16 mouse cellular contexts compared by ENCODE assay signal in the genomic region with DNA sequence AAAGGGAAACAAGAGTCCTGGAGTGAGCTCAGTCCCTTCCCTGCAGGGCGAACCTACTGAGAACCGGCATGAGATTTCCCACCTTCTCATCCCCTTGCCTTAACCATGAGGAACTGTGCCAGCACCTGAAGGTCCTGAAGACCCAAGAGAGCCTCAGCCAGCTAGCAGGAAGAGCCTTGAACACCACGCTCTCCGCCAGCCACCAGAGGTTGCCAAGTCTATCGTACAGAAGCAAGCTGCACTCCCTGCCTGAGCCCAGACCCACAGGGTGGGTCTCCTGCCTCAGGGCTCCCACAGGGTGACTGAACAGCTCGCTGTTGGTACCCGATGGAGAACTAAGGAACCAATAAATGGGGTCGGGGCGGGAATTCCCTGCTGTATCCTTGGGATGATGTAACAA.
DNase-seq lines count a peak whose midpoint lies in the region; ATAC-seq and TF ChIP-seq lines count a peak whose summit lies in the region.
"Had no signal": no experiment of that assay in that cellular context is flagged by ENCODE, and none has a peak within 500 bp of the region (broad histone marks: within the 10 kb centered on the region; RNA-seq: fewer than 3 reads in every experiment).

No protein-coding gene starts in this region.

- no peak for DNase-seq in forebrain, embryonic 11.5 days (ENCODE audit: low spot score)
- DNase-seq in kidney, postnatal 0 days (ENCODE audit: low spot score): no peak
- DNase-seq in kidney, adult 8-10 months: no peak
- peak; percentile 21 for DNase-seq in adrenal gland, postnatal 25 days
- DNase-seq in heart, postnatal 36 days: no peak
- DNase-seq: cerebellum, adult 11 months; gastrocnemius, postnatal 14 days; heart, postnatal 4 days; kidney, postnatal 36 days; liver, embryonic 13.5 days; thymus, postnatal 36 days had no signal

- H3K9ac ChIP-seq in forebrain, embryonic 13.5 days: no peak overlapping the region
- no peak overlapping the region for H3K9ac ChIP-seq in forebrain, embryonic 11.5 days (ENCODE audit: low read length)
- H3K9ac ChIP-seq in kidney, postnatal 0 days (ENCODE audit: low read depth, low read length): 0 out of 2 replicates have a peak overlapping the region, but pooled peaks have one; percentile 13
- H3K9ac ChIP-seq in limb, embryonic 15.5 days: no peak overlapping the region
- H3K9ac ChIP-seq: embryonic facial prominence, embryonic 12.5 days; liver, embryonic 13.5 days had no signal

- H3K36me3 ChIP-seq in forebrain, embryonic 13.5 days (ENCODE audit: poor library complexity, severe bottlenecking): 0 out of 2 replicates have a peak, but pooled peaks cover 12% of the 10 kb centered on the region
- no peaks in the 10 kb centered on the region for H3K36me3 ChIP-seq in forebrain, embryonic 11.5 days (ENCODE audit: control insufficient read depth, insufficient read depth, low read length)
- no peaks in the 10 kb centered on the region for H3K36me3 ChIP-seq in kidney, postnatal 0 days (ENCODE audit: insufficient read depth, low read length)
- H3K36me3 ChIP-seq in limb, embryonic 15.5 days: peaks cover 8% of the 10 kb centered on the region; the same call in 1 of the 2 replicates

- H3K4me1 ChIP-seq in forebrain, embryonic 13.5 days: peaks cover 15% of the 10 kb centered on the region
- H3K4me1 ChIP-seq in forebrain, embryonic 11.5 days (replicated peaks; ENCODE audit: control insufficient read depth, insufficient read depth, low read length): no peaks in the 10 kb centered on the region; the same call in 1 of the 2 replicates
- peaks cover 9% of the 10 kb centered on the region; the same call in 1 of the 2 replicates for H3K4me1 ChIP-seq in kidney, postnatal 0 days (replicated peaks; ENCODE audit: insufficient read depth, low read length)
- peaks cover 18% of the 10 kb centered on the region for H3K4me1 ChIP-seq in limb, embryonic 15.5 days

- no peak overlapping the region for H3K4me2 ChIP-seq in forebrain, embryonic 13.5 days
- H3K4me2 ChIP-seq in forebrain, embryonic 11.5 days (ENCODE audit: low read depth, low read length, severe bottlenecking): no peak overlapping the region
- H3K4me2 ChIP-seq in kidney, postnatal 0 days (ENCODE audit: low read length): no peak overlapping the region
- no peak overlapping the region for H3K4me2 ChIP-seq in limb, embryonic 15.5 days
- H3K4me2 ChIP-seq: embryonic facial prominence, embryonic 12.5 days; heart, embryonic 11.5 days; liver, embryonic 13.5 days had no signal

- no peak overlapping the region for H3K4me3 ChIP-seq in forebrain, embryonic 13.5 days
- H3K4me3 ChIP-seq in forebrain, embryonic 11.5 days (ENCODE audit: low read depth, low read length): no peak overlapping the region
- H3K4me3 ChIP-seq in kidney, postnatal 0 days (replicated peaks; ENCODE audit: low read depth, low read length): no peak overlapping the region
- no peak overlapping the region for H3K4me3 ChIP-seq in limb, embryonic 15.5 days
- H3K4me3 ChIP-seq: embryonic facial prominence, embryonic 12.5 days; liver, embryonic 13.5 days had no signal

- intact Hi-C loops in heart, postnatal 36 days (cut with DNase I): no loop called here

- H3K27ac ChIP-seq in forebrain, embryonic 13.5 days: no peak overlapping the region
- no peak overlapping the region for H3K27ac ChIP-seq in forebrain, embryonic 11.5 days (ENCODE audit: low read depth, low read length)
- H3K27ac ChIP-seq in kidney, postnatal 0 days: no peak overlapping the region
- peak overlapping the region; percentile 11; the same call in 1 of the 2 replicates for H3K27ac ChIP-seq in limb, embryonic 15.5 days
- H3K27ac ChIP-seq: embryonic facial prominence, embryonic 12.5 days; liver, embryonic 13.5 days had no signal

- no peaks in the 10 kb centered on the region for H3K27me3 ChIP-seq in forebrain, embryonic 13.5 days
- no peaks in the 10 kb centered on the region for H3K27me3 ChIP-seq in forebrain, embryonic 11.5 days (ENCODE audit: control insufficient read depth, insufficient read depth, low read length)
- H3K27me3 ChIP-seq in kidney, postnatal 0 days (ENCODE audit: insufficient read depth, low read length): no peaks in the 10 kb centered on the region
- H3K27me3 ChIP-seq in limb, embryonic 15.5 days: no peaks in the 10 kb centered on the region
- H3K27me3 ChIP-seq: embryonic facial prominence, embryonic 12.5 days; liver, embryonic 13.5 days had no signal

- ATAC-seq in forebrain, embryonic 13.5 days: peak; percentile 47; the same call in 1 of the 2 replicates
- no peak for ATAC-seq in forebrain, embryonic 11.5 days (replicated peaks; ENCODE audit: low FRiP score)
- ATAC-seq in kidney, postnatal 0 days (replicated peaks; ENCODE audit: low FRiP score, low read depth): no peak
- ATAC-seq in limb, embryonic 15.5 days (ENCODE audit: insufficient number of reproducible peaks, low FRiP score, low TSS enrichment, low read depth): no peak

- no peak for TF ChIP-seq CTCF in kidney, postnatal 0 days (IDR thresholded peaks at IDR 0.05; ENCODE audit: low read depth)

- no peaks in the 10 kb centered on the region for H3K9me3 ChIP-seq in forebrain, embryonic 13.5 days (replicated peaks)
- no peaks in the 10 kb centered on the region for H3K9me3 ChIP-seq in forebrain, embryonic 11.5 days (ENCODE audit: control insufficient read depth, low read length)
- H3K9me3 ChIP-seq in kidney, postnatal 0 days (replicated peaks; ENCODE audit: low read length): no peaks in the 10 kb centered on the region
- no peaks in the 10 kb centered on the region for H3K9me3 ChIP-seq in limb, embryonic 15.5 days
- H3K9me3 ChIP-seq: embryonic facial prominence, embryonic 12.5 days; G1E; liver, embryonic 13.5 days had no signal

- WGBS in forebrain, embryonic 13.5 days: 65% methylated on average over 9 of the region's 9 CpGs
- WGBS in forebrain, embryonic 11.5 days: 67% methylated on average over 9 of the region's 9 CpGs
- 48% methylated on average over 9 of the region's 9 CpGs for WGBS in kidney, postnatal 0 days
- 30% methylated on average over 9 of the region's 9 CpGs for WGBS in limb, embryonic 15.5 days
